Mouse (Mus musculus) hindbrain, embryonic 12.5 days (tissue): ENCODE measurements at regions not wholly inside any gene's neighbourhood (a gene's known extent, or its start where the extent isn't known, plus 50 kb on each side); places are given as distances from the start of the nearest gene placed in this dataset.

Source experiments
- ATAC-seq: fragments of 200-750 bp; cut with Nextera tagmentation; 2 replicates; pipeline ENCODE4 v1.8.0; 2017; ENCODE audit warnings: moderate TSS enrichment; ENCODE audit not compliant: low FRiP score
- H3K27ac ChIP-seq: fragments of 300-500 bp; sonication (generic); 2 replicates; pipeline ENCODE4 v1.5.1; 2016; ENCODE audit warnings: mild to moderate bottlenecking
- H3K27me3 ChIP-seq: fragments of 300-500 bp; sonication (generic); 2 replicates; pipeline ENCODE4 v1.6.1; 2016; ENCODE audit warnings: mild to moderate bottlenecking
- H3K36me3 ChIP-seq: fragments of 300-500 bp; sonication (generic); 2 replicates; pipeline ENCODE4 v1.6.1; 2016; ENCODE audit warnings: mild to moderate bottlenecking
- H3K4me1 ChIP-seq: fragments of 300-500 bp; sonication (generic); 2 replicates; pipeline ENCODE4 v1.6.1; 2016
- H3K4me2 ChIP-seq: fragments of 300-500 bp; sonication (generic); replicated peaks from 2 replicates; pipeline ENCODE4 v1.6.1; 2016; ENCODE audit warnings: mild to moderate bottlenecking
- H3K4me3 ChIP-seq: fragments of 300-500 bp; sonication (generic); 2 replicates; pipeline ENCODE4 v1.5.1; 2016; ENCODE audit warnings: mild to moderate bottlenecking
- H3K9ac ChIP-seq: fragments of 300-500 bp; sonication (generic); 2 replicates; pipeline ENCODE4 v1.6.1; 2016; ENCODE audit warnings: mild to moderate bottlenecking, moderate library complexity
- H3K9me3 ChIP-seq: fragments of 300-500 bp; sonication (generic); replicated peaks from 2 replicates; pipeline ENCODE4 v1.6.1; 2016; ENCODE audit warnings: mild to moderate bottlenecking
- WGBS: fragments of 180-500 bp; shearing (Covaris S2); methylation state at CpG from one replicate; pipeline ENCODE4 v1.1.7; 2016; 5-methylcytosine and 5-hydroxymethylcytosine counted together

DNA sequence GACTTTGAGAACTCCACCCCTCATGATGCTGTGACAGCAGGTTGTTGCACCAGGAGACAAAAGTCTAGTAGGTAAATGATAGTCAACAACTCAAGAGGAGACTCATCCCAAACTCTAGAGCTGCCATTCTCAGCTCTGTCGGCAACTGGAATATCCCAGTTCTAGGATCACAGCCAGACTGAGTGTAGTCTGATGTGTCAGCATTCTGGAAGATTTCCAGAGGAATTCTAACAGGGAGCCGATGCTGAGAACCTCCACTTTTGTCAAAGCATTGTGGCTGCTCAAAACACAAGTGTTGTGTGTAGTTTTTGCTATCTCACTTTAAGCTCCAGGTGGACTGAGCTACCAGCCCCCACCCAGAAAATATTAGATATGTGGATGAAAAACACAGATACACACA is 148.5 kb upstream of the Cxcr4 start:
- H3K36me3 ChIP-seq = no peaks in the 10 kb centered on the region
- H3K4me1 ChIP-seq = no peaks in the 10 kb centered on the region
- ATAC-seq = no peak
- no peaks in the 10 kb centered on the region for H3K9me3 ChIP-seq
- no peaks in the 10 kb centered on the region for H3K27me3 ChIP-seq
- no peak overlapping the region for H3K4me2 ChIP-seq
- H3K27ac ChIP-seq = no peak overlapping the region
- H3K9ac ChIP-seq = no peak overlapping the region
- no peak overlapping the region for H3K4me3 ChIP-seq
- 92% methylated on average over 2 of the region's 2 CpGs for WGBS

DNA sequence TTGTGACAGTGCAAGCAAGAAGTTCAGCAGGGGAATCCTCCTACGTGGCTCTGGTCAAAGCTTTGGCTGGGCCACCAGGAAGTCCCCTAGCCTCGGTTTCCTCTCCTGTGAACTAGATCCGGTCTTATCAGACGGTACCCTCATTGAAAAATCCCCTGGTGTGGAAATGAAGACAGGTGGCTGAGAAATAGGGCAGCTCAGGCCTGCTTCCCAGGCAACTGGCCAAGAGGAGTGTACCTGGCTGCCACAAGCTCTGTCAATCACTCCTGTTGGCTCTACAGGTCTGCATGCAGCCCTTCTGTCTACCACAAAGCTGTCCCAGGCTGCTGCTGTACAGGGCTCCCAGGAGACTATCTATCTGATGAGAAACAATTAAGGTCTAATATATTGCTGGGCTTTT is 146.1 kb upstream of the Cxcr4 start:
- no peak overlapping the region for H3K9ac ChIP-seq
- no peaks in the 10 kb centered on the region for H3K9me3 ChIP-seq
- H3K27me3 ChIP-seq = no peaks in the 10 kb centered on the region
- WGBS = 86% methylated on average over 4 of the region's 4 CpGs
- no peak overlapping the region for H3K4me3 ChIP-seq
- no peaks in the 10 kb centered on the region for H3K36me3 ChIP-seq
- H3K4me1 ChIP-seq = no peaks in the 10 kb centered on the region
- H3K27ac ChIP-seq = no peak overlapping the region
- no peak overlapping the region for H3K4me2 ChIP-seq
- ATAC-seq = no peak

- 74% methylated on average over 2 of the region's 2 CpGs for WGBS
- H3K4me1 ChIP-seq = 0 out of 2 replicates have a peak, but pooled peaks cover 2% of the 10 kb centered on the region
Measured at GRCm38 (mm10) chr1:128734857-128735256, 142.8 kb upstream of the Cxcr4 start.

DNA sequence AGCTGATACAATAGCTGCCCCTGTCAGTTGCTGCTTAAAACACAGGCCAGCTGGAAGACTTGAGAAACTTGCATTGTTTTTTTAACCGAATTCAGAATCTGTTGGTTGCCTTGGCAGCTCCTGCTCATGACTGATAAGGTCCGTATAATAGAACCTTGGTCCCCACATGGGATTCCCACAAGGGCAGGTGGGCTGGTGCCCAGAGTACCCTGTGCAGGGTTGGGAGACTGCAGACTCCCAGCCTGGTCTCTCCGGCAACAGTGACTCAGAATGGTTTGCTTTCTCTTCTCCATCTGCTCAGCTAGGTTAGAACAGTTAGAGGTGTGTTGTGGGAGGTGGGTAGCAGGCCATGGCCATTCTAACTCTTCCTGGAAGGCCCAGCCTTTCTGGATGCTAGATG is 139.4 kb upstream of the Cxcr4 start:
- H3K9ac ChIP-seq = no peak overlapping the region
- no peaks in the 10 kb centered on the region for H3K27me3 ChIP-seq
- H3K4me3 ChIP-seq = no peak overlapping the region
- H3K4me2 ChIP-seq = no peak overlapping the region
- 0 out of 2 replicates have a peak, but pooled peaks cover 2% of the 10 kb centered on the region for H3K4me1 ChIP-seq
- no peaks in the 10 kb centered on the region for H3K36me3 ChIP-seq
- ATAC-seq = no peak
- 82% methylated on average over 3 of the region's 3 CpGs for WGBS
- no peak overlapping the region for H3K27ac ChIP-seq
- no peaks in the 10 kb centered on the region for H3K9me3 ChIP-seq

More at GRCm38 (mm10) chr1:128734857-128735256, 142.8 kb upstream of the Cxcr4 start:
- no peaks in the 10 kb centered on the region for H3K27me3 ChIP-seq
- ATAC-seq = no peak
- H3K9me3 ChIP-seq = no peaks in the 10 kb centered on the region
- H3K9ac ChIP-seq = no peak overlapping the region
- no peak overlapping the region for H3K4me2 ChIP-seq
- no peaks in the 10 kb centered on the region for H3K36me3 ChIP-seq
- no peak overlapping the region for H3K27ac ChIP-seq
- H3K4me3 ChIP-seq = no peak overlapping the region

GRCm38 (mm10) chr1:128724433-128725091 is 132.5 kb upstream of the Cxcr4 start:
- no peak overlapping the region for H3K9ac ChIP-seq
- no peak for ATAC-seq
- H3K4me3 ChIP-seq = no peak overlapping the region
- no peaks in the 10 kb centered on the region for H3K4me1 ChIP-seq
- H3K27me3 ChIP-seq = no peaks in the 10 kb centered on the region
- no peaks in the 10 kb centered on the region for H3K9me3 ChIP-seq
- no peak overlapping the region for H3K27ac ChIP-seq
- no peaks in the 10 kb centered on the region for H3K36me3 ChIP-seq
- 84% methylated on average over 6 of the region's 6 CpGs for WGBS
- no peak overlapping the region for H3K4me2 ChIP-seq

- Histone ChIP-seq H3K4me1 (no peaks in the 10 kb centered on the region), H3K4me2 (no peak overlapping the region), H3K36me3 (no peaks in the 10 kb centered on the region), H3K27me3 (no peaks in the 10 kb centered on the region), H3K9me3 (no peaks in the 10 kb centered on the region), H3K4me3 (no peak overlapping the region), H3K9ac (no peak overlapping the region), H3K27ac (no peak overlapping the region)
- WGBS = 50% methylated on average over 3 of the region's 3 CpGs
- ATAC-seq = no peak
Measured at GRCm38 (mm10) chr1:128723843-128724242, 131.8 kb upstream of the Cxcr4 start.

- 73% methylated on average over 2 of the region's 2 CpGs for WGBS
- no peak overlapping the region for H3K9ac ChIP-seq
- no peak overlapping the region for H3K4me3 ChIP-seq
- no peak for ATAC-seq
- H3K9me3 ChIP-seq = no peaks in the 10 kb centered on the region
- no peak overlapping the region for H3K27ac ChIP-seq
- no peaks in the 10 kb centered on the region for H3K4me1 ChIP-seq
- no peaks in the 10 kb centered on the region for H3K36me3 ChIP-seq
- H3K4me2 ChIP-seq = no peak overlapping the region
- H3K27me3 ChIP-seq = no peaks in the 10 kb centered on the region
Measured at GRCm38 (mm10) chr1:128722061-128722471, 130.0 kb upstream of the Cxcr4 start.

- Histone ChIP-seq H3K9ac (no peak overlapping the region), H3K4me3 (no peak overlapping the region), H3K4me1 (peaks cover 17% of the 10 kb centered on the region), H3K9me3 (no peaks in the 10 kb centered on the region), H3K4me2 (no peak overlapping the region), H3K27me3 (no peaks in the 10 kb centered on the region), H3K36me3 (no peaks in the 10 kb centered on the region), H3K27ac (no peak overlapping the region)
- no peak for ATAC-seq
- WGBS = 69% methylated on average over 6 of the region's 6 CpGs
Measured at GRCm38 (mm10) chr1:128714843-128715242, 122.8 kb upstream of the Cxcr4 start.

DNA sequence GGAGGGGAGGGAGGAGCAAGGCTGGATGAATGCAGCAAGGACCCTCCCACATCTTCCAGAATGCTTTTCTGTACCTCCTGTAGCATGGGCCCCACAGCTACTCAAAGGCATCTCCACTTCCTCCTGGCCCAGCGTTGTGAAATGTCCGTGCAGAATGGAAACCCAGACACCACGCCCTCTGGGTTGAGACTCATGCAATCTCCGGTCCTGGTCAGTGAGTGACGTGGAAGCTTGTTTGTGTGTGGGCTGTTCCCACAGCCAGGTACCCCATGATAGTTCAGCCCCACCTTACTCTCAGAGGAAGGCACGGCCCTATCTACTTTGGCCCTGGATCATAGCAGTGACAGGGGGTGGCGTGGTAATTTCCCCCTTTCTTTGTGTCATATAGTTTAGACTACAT is 120.8 kb upstream of the Cxcr4 start:
- Histone ChIP-seq H3K4me3 (no peak overlapping the region), H3K4me1 (peaks cover 17% of the 10 kb centered on the region), H3K4me2 (no peak overlapping the region), H3K27ac (no peak overlapping the region), H3K9me3 (no peaks in the 10 kb centered on the region), H3K9ac (no peak overlapping the region), H3K27me3 (no peaks in the 10 kb centered on the region), H3K36me3 (no peaks in the 10 kb centered on the region)
- ATAC-seq = no peak
- WGBS = 73% methylated on average over 7 of the region's 7 CpGs

DNA sequence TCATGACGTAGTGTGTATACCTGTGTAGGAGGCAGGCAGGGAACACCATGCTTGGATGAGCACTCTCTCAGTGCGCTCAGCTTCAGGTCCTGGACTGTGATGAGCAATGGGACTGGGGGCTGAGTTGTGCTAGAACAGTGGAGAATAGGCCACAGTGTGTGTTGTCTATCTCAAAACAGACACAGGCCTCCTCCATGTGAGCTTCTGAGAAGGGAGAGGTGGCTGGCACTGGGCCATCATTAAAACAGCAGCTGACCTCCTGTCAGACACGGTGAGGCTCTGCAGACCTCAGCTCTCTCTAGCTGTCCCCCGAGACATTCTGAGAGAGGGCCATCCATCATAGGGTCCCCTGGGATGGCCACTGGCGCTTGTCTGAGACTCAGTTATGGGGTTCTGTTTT is 119.0 kb upstream of the Cxcr4 start:
- Histone ChIP-seq H3K27me3 (no peaks in the 10 kb centered on the region), H3K4me1 (peaks cover 17% of the 10 kb centered on the region), H3K9ac (no peak overlapping the region), H3K4me2 (no peak overlapping the region), H3K27ac (no peak overlapping the region; the same call in 1 of the 2 replicates), H3K36me3 (no peaks in the 10 kb centered on the region), H3K4me3 (no peak overlapping the region), H3K9me3 (no peaks in the 10 kb centered on the region)
- 55% methylated on average over 5 of the region's 5 CpGs for WGBS
- ATAC-seq = peak; percentile 72

DNA sequence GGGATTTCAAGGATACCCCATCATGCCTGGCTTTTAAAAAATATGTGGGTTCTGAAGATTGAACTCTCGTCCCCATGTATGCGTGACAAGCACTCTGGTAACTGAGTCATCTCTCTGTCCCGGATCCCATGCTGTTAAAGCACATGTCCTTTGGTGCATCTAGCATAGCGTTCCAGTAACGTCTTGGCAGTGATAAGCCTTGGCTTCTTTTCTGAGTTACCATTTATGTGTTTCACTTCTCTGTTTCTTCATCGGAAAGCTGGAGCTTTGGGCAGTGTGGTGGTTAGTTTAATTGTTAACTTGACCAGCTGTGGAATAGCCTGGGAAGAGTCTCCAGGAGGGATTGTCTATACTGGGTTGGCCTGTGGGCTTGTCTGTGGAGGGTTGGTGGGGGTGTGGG is 115.7 kb upstream of the Cxcr4 start:
- H3K9ac ChIP-seq = no peak overlapping the region
- H3K4me1 ChIP-seq = peaks cover 8% of the 10 kb centered on the region
- WGBS = 88% methylated on average over 6 of the region's 6 CpGs
- no peak overlapping the region for H3K4me3 ChIP-seq
- H3K27me3 ChIP-seq = no peaks in the 10 kb centered on the region
- H3K4me2 ChIP-seq = no peak overlapping the region
- H3K27ac ChIP-seq = no peak overlapping the region
- no peak for ATAC-seq
- no peaks in the 10 kb centered on the region for H3K9me3 ChIP-seq
- H3K36me3 ChIP-seq = no peaks in the 10 kb centered on the region

DNA sequence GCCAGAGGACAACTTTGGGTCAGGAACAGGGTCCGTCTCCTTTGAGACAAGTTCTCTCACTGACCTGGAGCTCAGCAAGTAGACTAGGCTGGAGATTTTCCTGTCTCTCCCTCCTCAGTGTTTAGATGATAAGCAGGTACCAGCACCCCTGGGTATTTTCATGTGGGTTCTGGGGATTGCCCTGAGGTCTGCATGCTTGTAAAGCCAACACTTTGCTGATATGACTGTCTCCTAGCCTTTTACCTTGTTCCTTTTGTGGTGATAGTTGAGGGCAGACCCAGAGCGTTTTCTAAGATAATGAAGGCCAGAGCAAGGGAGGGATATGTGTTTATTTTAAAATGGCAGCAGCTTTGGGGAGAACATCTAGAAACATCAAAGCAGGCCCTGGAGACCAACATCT is 114.1 kb upstream of the Cxcr4 start:
- no peak overlapping the region for H3K27ac ChIP-seq
- no peak for ATAC-seq
- H3K4me3 ChIP-seq = no peak overlapping the region
- H3K27me3 ChIP-seq = no peaks in the 10 kb centered on the region
- H3K36me3 ChIP-seq = no peaks in the 10 kb centered on the region
- H3K9me3 ChIP-seq = no peaks in the 10 kb centered on the region
- H3K9ac ChIP-seq = no peak overlapping the region
- 91% methylated on average over 2 of the region's 2 CpGs for WGBS
- H3K4me2 ChIP-seq = no peak overlapping the region
- 0 out of 2 replicates have a peak, but pooled peaks cover 2% of the 10 kb centered on the region for H3K4me1 ChIP-seq

GRCm38 (mm10) chr1:128705071-128705503 is 113.0 kb upstream of the Cxcr4 start:
- H3K27me3 ChIP-seq = no peaks in the 10 kb centered on the region
- no peaks in the 10 kb centered on the region for H3K36me3 ChIP-seq
- 62% methylated on average over 3 of the region's 3 CpGs for WGBS
- H3K4me3 ChIP-seq = no peak overlapping the region
- H3K27ac ChIP-seq = no peak overlapping the region
- no peaks in the 10 kb centered on the region for H3K4me1 ChIP-seq
- ATAC-seq = no peak
- H3K9ac ChIP-seq = no peak overlapping the region
- no peak overlapping the region for H3K4me2 ChIP-seq
- H3K9me3 ChIP-seq = no peaks in the 10 kb centered on the region
